Mouse (Mus musculus) CD4-positive, CD25-positive, alpha-beta regulatory T cell, adult 4 months (primary cell): ENCODE results near the gene Syn3. TPM values are rescaled to one million over a fixed set of nuclear protein-coding genes. Genes with fewer than 3 reads are reported as not detected.
A peak's percentile ranks its signal among the peaks of the same experiment; 100 is the strongest.
"Not testable (repeated sequence)": the region's sequence is repeated elsewhere in the genome, so short reads cannot be mapped to it uniquely, and the experiment has no call there.

Source experiments
- ATAC-seq: one replicate; pipeline ENCODE4 v1.8.0; 2017
- polyA plus RNA-seq, 2 experiments: library from polyadenylated mRNA; unstranded; fragments of 100-300 nt; shearing (Covaris generic); gene quantifications; one replicate each; pipeline ENCODE4 v1.2.1; 2017

The Syn3 gene
- polyA plus RNA-seq, 2 experiments from 2014 or later = 0.22 TPM; not detected in 1

GRCm38 (mm10) chr10:86030743-86031142, 468.0 kb downstream of the Syn3 start:
- ATAC-seq = no peak

GRCm38 (mm10) chr10:86026807-86027206, 471.9 kb downstream of the Syn3 start:
- not testable (repeated sequence) for ATAC-seq

- no peak for ATAC-seq
These were observed 472.3 kb downstream of the Syn3 start for GRCm38 (mm10) chr10:86026354-86026753.

DNA sequence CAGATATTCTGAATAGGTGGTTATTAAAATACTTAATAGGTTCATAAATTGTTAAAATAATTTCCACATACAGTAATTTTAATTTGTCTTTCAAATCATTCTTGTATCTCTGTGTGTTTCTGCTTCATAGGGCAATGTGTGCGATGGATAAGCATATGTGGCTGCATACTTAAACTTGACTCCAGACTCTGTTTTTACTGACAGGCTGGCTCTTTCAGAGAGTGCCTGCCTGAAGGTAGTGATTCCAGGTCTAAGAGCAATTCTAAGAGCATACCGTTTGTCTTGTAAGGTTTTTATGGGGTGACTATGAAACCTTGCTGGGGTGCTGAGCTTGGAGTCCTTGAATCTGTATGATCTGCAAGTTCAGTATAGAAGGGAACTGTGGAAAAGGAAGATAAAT, 472.8 kb downstream of the Syn3 start:
- no peak for ATAC-seq

DNA sequence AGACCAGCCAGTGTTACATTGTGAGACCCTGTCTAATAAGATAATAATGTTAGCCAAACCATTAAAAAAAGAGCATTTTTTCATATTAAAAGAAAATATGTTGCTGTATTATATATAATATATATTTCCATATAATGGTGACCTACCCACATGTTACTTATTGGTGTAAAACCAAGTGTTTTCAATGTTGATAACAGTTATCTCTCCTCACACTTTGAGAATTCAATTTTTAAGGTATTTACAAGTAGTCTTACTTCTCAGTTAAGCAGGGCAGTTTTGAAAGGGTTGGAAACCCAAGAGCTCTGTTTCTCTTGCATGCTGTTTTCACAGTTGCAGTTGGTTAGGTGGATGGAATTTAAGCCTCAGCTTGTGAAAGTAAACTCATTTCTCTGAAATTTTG, 475.5 kb downstream of the Syn3 start:
- ATAC-seq = no peak

DNA sequence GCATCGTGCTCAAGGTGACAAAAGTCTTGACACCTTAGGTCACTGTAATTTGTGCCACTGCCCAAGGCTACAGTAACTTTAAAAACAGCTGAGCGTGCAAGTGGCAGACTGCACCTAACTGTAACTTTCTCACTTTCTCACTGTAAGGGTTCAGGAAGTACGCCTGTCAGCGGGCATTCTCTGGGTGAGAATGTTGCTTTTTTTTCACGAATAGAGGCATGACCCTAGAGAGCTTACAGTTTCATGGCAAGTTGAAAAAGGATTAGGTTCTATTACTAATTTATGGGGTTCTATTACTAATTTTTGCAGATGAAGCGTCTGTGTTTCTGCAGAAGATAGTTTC, 476.3 kb downstream of the Syn3 start:
- peak; percentile 13 for ATAC-seq

DNA sequence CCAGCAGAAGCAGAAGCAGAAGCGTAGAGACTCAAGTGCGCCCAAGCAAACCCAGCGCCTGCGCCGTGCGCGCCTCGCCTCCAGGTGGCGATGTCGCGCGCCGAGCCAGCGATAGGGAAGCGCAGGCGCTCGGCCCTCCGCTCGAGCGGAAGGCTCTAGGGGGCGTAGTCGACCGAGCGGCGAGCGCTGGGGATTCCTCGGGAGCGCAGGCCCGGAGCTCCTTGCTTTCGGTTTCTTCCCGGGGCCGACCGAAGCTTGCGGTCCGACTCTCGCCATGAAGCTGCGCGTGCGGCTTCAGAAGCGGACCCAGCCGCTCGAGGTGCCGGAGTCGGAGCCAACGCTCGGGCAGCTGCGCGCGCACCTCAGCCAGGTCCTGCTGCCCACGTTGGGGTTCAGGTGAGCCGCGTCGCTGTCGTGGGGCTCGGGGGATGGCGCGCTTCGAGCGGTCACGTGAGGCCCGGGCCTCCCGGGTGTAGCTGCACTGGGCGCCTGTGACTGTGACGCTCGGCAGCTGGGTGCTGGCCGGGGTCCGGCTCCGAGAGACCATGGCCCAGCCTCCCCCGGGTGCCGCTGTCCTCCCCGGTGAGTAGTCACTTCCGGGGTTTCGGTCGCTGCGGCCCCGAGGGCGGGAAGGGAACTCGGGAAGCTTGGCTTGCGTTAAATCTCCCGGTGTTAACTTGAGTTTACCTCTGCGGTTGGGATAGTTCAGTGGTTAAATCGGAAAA, 476.8 kb downstream of the Syn3 start, which contains the start of gene Fbxo7:
Gene Fbxo7, plus strand, starts transcription at position 224 of the 725 bp plus-strand sequence.
- ATAC-seq = peak; percentile 93

GRCm38 (mm10) chr10:86021408-86021748, 477.3 kb downstream of the Syn3 start:
- peak; percentile 35 for ATAC-seq

DNA sequence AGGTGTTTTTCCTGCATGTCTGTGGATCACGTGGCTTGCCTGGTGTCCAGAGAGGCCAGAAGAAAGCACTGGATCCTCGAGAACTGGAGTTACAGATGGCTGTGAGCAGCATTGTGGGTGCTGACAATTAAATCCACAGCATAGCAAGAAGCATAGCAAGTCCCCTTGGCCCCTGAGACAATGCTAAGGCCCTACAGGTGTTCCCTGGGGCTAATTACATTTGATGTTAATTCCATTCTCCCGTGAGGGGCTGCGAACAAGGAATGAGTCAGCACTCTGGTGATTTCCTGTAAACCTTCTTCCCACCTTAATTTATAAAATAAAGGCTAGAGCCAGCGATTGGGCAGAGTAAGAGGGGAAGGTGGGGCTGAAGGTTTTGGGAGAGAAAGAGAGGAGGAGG, 479.9 kb downstream of the Syn3 start:
- no peak for ATAC-seq

- no peak for ATAC-seq
These were observed 480.9 kb downstream of the Syn3 start for GRCm38 (mm10) chr10:86017781-86018180.

DNA sequence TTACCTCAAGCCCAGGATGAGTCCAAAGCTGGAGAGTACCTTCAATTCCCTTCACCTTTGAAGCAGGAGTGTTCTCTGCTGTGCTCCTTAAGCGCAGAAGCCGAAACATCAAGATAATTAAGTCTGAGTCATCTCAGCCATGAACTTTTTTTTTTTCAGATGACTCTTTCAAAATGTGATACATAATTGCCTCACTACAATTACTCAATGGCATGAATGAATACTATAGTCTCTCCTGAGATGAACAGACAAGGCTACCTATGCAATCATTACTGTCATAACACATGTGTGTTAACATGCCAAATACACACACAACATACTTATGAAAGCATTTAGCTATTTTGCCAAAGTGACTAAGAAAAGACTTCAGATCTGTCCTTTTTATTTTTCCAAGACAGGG, 486.9 kb downstream of the Syn3 start, which contains the start of gene Bpifc:
Gene Bpifc, minus strand, starts transcription at position 115 of the 400 bp plus-strand sequence.
- ATAC-seq = no peak

DNA sequence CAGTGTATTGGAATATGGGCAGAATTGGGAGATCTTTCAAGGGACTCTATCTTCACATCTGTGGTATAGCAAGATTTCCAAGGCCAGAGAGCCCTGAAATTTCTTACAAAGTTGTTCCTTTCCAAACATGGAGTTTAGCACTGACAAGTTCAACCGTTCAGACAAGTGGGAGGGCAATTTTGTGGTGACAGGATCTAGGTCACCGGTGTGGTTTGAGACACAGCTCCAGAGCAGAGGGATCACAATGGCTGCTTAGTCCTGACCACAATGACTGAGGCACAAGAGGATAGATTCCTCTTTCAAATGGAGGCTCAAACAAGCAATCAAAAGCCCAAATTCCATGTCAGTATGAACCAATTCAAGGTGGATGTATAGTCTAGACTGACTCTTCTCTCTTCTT, 487.5 kb downstream of the Syn3 start:
- ATAC-seq = no peak

DNA sequence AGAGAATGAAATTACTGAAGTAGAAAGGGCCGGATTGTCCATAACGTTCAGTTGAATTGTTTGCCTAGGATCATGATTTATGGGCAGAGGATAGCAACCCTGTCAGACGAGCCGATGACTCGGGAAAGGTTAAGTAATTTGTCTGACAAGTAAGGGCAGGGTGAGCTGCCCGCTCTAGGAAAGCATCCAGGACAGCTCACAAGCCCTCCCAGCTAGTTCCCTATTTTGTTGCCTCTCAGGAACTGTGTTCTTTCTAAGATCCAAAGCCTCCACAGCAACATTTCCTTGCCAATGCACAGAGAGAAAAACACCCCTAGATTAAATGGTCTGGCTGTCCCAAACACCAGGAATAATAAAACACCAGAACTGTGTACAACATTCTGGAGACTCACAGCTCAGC, 488.1 kb downstream of the Syn3 start:
- no peak for ATAC-seq

DNA sequence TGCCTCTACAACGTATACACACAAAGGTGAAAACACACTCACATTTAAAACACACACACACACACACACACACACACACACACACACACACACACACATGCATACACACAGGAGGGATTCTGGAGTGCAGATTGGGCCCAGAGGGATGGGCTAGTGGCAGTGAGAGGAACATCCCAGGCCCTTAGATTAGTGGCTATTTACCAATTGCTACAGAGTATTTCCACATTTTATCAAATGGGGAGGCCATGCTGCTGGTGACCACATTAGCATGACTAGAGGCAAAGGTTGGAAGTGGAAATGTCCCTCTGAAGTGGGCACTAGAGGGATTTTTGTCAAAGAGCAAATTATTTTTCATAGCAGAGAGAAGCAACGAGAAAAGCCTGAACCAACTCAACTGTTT, 489.0 kb downstream of the Syn3 start:
- no peak for ATAC-seq

DNA sequence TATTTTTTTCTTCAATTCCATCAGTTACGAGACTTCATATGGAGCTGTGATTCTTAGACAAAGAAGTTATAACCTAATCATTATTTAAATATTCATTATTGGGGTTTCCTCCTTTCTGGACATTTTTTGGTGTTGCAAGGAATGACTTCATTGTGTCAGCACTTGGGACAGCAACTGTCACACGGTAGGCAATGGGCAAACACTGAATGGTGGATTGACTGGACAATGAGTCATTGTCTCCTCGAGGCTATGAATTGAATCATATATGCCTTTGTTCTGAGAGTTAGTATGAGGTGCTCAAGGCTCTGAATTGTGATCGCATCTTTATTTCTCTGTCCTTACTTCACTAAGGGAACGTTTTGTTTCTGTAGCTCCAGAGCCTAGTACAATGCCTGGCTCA, 492.2 kb downstream of the Syn3 start:
- ATAC-seq = no peak

Other genes starting within 250 kb of the Syn3 start
- gene Timp3, start 198.5 kb downstream of the Syn3 start, polyA plus RNA-seq = not detected
- 100 to 1,000 TPM; 187 to 189 TPM for gene Hsp90b1, start 206.6 kb upstream of the Syn3 start, polyA plus RNA-seq
- gene Ttc41, start 206.9 kb upstream of the Syn3 start, polyA plus RNA-seq = 1 to 10 TPM; 1.4 to 1.5 TPM